Mouse (Mus musculus): ENCODE measurements around the gene Rprd1b.
A peak's percentile ranks its signal among the peaks of the same experiment; 100 is the strongest.

Rprd1b gene

GRCm38 (mm10) chr2:158080622-158081241 is 52.4 kb downstream of the Rprd1b start:
- DNase-seq = no peak

DNA sequence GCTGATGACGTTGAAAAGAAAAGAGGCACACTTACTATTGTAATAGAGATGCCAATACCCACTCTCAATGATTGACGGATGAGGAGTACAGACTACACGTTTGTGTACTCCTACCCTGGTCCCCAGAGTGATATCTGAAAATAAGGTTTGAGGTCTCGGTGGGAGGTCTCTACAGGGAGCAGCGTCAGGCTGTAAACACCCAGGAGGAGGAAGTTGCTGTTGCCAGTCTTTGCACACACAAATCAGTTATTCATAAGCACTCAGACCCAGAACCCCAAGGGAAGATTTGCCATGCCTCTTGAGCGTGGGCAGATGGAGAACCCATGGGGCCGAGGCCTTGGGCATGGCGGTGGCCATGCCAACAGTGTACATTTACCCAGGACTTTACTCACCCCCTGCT is 56.2 kb downstream of the Rprd1b start:
- DNase-seq = no peak

- DNase-seq = no peak
These were observed 61.8 kb downstream of the Rprd1b start for GRCm38 (mm10) chr2:158090096-158090495.

DNA sequence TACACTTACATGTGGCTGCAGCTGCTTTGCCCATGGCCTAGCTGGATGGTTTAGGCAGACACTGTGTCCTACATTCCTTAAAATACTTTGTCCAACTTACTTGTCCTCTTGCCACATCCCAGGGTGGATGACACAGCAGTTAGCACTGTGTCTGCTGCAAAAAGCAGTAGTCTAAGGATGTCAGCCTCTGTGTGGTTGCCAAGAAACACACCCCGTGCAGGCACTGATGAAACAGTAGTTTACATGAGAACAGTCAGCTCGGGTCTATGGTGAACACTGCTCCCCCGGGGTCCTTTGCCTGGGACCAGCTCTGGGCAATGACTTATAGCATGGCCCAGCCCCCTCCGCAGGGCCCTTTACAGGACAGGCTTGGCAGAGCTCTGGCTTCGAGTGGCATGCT is 65.0 kb downstream of the Rprd1b start:
- no peak for DNase-seq

- DNase-seq = no peak
These were observed 66.0 kb downstream of the Rprd1b start for GRCm38 (mm10) chr2:158094300-158094699.

DNA sequence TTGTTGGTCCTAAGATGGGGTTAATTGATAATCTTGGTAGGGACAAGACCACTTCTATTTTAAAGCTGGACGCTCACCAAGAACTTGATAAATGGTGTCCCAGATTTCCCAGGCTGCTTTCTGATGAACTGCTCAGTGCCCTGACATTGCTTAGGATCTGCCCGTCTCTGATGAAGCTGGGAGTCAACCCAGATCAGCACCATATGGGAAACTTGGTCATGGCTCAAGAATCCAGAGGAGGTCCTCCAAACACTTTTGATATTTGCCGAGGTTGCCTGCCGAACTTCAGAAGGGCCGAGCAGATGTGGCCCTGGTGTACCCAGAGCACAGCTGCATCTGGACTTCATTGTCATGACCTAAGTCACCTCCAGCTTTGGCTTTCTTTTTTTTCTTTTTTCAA is 66.5 kb downstream of the Rprd1b start:
- DNase-seq = peak; percentile 36 to 73

DNA sequence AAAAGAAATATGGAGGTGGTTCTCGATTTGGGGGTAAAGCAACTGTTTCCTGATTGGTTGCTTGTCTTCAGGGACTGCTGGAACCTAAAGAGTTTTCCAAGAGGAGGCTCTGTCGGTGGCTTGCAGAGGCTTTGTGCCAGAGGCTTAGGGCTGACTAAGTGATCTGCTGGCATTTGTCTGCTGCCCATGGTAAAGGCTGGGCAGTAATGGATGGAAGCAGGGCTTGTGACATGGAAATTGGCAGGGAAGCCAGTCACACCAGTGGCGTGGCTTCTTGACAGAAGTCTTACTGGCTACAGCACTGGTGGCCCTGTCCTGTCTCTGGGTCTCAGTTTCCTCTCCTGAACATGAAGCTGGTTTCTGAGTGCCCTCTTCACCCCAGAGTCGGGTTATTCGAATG is 68.8 kb downstream of the Rprd1b start:
- DNase-seq = peak; percentile 57 to 72

DNA sequence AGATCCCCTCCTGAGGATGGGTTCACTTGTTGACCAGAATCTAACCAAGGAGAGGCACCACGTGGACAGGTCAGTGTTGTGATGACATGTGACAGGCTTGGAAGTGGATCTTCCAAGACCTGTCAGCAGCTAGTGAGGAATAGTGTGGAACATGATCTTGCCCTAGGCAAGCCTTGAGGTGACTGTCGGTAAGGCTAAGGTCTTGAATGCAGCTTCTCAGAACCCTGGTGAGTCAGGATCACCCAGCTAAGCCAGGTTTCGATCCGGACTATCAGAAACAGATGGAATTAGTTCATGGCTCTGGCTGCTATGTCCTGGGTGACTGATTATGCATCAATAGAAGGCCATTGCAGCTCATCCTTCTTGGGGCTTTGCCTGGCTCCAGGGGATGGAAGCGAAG is 70.4 kb downstream of the Rprd1b start:
- DNase-seq = no peak

- DNase-seq = no peak
These were observed 71.2 kb downstream of the Rprd1b start for GRCm38 (mm10) chr2:158099537-158099936.

DNA sequence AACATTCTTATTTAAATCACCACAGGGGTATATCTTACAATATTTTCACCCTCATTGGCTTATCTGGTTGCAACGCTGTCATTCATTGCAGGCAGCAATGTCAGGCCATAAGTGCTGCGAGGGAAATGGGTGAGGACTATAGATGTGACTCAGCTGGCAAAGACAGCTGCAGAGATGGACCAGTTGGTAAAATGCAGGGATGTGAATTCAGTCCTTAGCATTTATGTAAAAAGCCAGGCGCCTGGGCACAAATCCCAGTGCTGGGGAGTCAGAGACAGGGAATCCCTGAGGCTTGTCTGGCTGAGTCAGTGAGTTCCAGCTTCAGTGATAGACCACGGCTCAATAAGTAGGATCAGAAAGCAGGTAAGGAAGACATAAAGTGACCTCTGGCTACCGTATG is 73.5 kb downstream of the Rprd1b start:
- DNase-seq = no peak

GRCm38 (mm10) chr2:158104966-158105365 is 76.7 kb downstream of the Rprd1b start:
- no peak for DNase-seq

GRCm38 (mm10) chr2:158105605-158106004 is 77.3 kb downstream of the Rprd1b start:
- no peak for DNase-seq

DNA sequence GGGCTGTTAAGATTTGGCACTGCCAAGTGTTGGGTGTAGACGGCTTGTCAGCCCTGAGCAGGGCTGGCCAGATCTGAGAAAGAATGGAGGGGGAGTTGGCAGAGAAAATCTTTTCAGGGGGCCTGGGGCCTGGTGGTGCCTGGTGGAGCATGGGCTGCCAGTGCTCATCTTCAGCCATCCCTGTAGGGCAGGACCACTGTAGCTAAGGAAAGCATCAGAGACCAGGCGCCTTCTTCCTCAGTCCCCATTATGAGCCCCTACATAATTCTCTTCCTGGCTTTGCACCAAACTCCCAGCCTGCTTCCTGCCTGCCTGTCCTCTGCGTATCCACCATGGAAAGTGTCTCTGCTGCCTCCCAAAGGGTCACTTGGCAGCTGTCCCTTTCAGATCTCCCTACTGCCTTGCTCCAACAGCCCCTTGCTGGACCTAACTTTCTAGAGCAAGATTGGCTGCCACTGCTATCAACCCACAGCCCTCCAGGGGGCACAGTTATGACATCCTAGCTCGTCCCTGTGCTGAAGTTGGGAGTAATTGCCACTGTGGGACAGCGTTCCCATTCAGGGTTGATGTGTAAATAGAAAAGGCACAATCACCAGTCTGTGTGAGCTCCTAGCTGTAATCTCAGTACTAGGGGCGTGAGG is 78.8 kb downstream of the Rprd1b start:
- DNase-seq = no peak

DNA sequence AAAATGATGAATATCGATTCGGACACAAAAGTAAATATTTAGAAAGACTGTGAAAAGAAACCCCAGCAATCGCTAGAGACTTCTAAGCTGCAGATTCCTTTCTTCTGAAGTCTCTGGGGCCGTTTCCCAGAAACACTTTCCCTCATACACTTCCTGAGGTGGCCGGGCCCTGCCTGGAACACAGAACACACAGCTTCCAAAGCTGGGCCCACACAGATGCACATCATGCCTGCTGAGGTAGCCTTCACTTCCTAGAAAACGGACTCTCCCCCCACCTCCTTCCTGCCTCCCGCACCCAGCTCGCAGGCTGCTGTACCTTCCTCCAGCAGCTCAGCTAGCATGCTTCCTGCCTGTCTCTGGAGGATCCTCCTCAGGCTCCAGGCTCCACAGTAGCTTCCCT is 81.2 kb downstream of the Rprd1b start:
- DNase-seq = no peak

- no peak for DNase-seq
These were observed 85.4 kb downstream of the Rprd1b start for GRCm38 (mm10) chr2:158113591-158114257.

GRCm38 (mm10) chr2:158114931-158115330 is 86.6 kb downstream of the Rprd1b start:
- no peak for DNase-seq

DNA sequence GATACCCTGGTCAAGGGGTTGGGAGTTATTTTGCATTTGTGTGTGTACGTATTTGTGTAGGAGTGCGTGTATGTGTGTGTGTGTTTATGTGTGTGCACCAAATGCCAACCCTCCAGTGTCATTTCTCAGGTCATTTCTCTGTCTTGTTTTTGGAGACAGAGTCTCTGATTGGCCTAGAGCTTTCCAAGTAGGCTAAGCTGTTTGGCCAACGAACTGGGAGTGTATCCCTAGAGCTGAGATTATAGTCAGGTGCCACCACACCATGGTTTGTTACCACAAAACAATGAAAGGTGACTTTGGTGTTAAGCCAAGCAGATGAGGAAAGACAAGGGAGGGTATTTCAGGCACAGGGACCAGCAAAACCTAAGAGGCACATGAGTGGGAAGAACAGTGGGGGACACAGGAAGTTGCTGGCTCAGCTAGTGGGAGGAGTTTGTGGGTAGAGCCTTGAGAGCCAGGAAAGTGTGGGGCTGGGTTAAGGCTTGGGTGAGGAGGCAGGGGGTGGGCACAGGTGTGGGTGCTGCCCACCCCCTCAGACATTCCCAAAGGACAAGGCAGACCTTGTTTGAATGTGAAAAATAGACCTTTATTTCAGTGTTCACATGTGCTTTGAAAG is 87.6 kb downstream of the Rprd1b start:
- no peak for DNase-seq

GRCm38 (mm10) chr2:158116653-158117052 is 88.4 kb downstream of the Rprd1b start:
- no peak for DNase-seq

DNA sequence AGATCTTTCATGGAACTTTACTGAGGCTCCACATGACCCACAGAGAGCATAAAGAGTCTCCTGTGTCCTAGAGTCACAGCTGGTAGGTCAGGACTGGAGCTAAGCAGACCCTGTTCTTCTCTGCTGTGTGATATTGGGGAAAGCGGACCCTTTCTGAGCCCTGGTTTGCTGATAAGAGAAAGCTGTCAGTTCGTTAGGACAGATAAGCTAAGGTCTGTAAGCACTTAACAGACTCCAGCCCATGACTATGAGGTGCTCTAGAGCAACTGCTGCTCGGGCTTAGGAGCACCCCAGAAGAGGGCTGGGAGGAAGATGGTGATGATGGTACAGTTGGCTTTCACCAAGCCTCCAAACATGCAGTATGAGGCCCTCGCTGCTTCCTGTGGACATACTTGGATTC is 90.8 kb downstream of the Rprd1b start:
- DNase-seq = no peak

GRCm38 (mm10) chr2:158120211-158120610 is 91.9 kb downstream of the Rprd1b start:
- peak; percentile 28 to 45 for DNase-seq

- no peak for DNase-seq
These were observed 92.6 kb downstream of the Rprd1b start for GRCm38 (mm10) chr2:158120868-158121267.

GRCm38 (mm10) chr2:158121645-158122326 is 93.5 kb downstream of the Rprd1b start:
- peak; percentile 80 to 84 for DNase-seq

DNA sequence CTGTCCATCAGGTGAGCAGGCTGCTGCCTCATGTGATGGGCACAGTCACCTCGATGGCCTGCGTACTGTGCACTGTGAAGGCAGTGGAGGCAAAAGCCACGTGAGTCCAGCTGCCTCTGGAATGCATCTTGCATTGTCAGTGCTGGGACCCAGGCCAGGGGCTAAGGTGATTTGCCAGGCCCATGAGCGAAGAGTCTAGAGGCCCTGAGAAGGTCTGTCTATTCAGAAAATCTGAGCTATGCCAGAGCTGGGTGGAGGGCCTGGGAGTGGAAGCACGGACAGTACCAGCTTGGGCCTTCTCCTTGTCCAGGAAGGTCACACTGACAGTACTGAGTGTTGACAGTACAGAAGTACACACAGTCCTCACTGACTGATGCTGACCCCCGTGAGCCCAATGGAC is 94.5 kb downstream of the Rprd1b start:
- DNase-seq = no peak
